Comparison of ENCODE assay signal across 8 mouse cellular contexts in the genomic region with DNA sequence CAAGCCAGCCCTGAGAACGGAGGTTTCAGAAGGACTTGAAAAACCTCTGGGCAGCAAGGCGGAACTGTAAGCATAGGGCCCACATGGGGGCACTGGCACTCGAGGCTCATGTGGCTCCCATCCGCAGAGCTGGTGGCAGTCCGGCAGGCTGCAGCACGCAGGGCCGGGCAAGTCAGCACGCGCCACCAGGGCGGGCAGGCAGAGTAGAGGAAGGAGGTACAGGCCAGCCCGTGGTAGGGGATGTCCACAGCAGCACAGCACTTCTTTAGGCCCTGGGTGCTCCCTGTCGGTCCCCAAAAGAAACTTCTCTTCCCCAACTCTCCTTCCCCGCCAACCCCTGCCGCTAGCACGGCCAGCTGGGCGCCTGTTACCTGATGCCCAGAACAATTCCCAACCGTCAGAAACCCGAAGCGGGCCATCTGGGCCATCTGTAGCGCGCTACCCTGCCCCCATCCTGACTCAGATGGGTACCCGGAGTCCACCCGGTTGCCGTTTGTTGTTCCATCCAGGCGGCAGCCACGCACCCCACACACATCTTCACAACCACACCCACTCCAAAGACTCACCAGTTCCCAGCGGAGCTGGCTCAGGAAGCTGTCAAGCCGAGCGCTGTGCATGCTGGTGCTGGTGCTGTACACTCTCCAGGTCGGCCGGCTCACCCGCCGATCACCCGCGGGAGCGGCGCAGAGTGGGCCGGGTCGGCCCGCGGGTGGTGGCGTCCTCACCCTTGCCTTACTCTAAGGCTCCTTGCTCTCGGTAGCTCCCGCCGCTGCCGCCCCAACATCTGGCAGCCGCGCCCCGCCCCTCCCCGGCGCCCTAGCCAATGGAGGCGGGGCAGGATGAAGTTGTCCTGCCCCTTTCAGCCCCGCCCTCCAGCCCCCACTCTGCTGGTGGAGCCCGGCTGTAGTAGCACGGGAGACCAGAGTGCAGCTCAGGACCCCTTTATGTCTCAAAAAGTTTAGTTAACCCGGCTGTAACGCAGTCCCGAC. TPM values are rescaled to one million over a fixed set of nuclear protein-coding genes. Genes with fewer than 3 reads are reported as not detected.
DNase-seq lines count a peak whose midpoint lies in the region; ATAC-seq and TF ChIP-seq lines count a peak whose summit lies in the region.

A gene (minus strand): TSS at position 749 of the 989 bp plus-strand sequence.

- H3K36me3 ChIP-seq in embryonic facial prominence, embryonic 12.5 days = no peaks in the 10 kb centered on the region
- H3K36me3 ChIP-seq in limb, embryonic 13.5 days = peaks cover 6% of the 10 kb centered on the region; the same call in 1 of the 2 replicates
- no peaks in the 10 kb centered on the region for H3K36me3 ChIP-seq in midbrain, embryonic 14.5 days (ENCODE audit: control insufficient read depth, insufficient read depth, low read length)
- H3K36me3 ChIP-seq in spleen, adult 2 months (ENCODE audit: control insufficient read depth, insufficient read depth, low read length) = peaks cover 12% of the 10 kb centered on the region

- TF ChIP-seq POLR2A in spleen, adult 2 months (IDR thresholded peaks at IDR 0.05; ENCODE audit: low read depth, low read length) = peak; percentile 31

- peak within 1 kb of the TSS; percentile 88 for H3K4me2 ChIP-seq in embryonic facial prominence, embryonic 12.5 days (replicated peaks)
- peak within 1 kb of the TSS; percentile 97 for H3K4me2 ChIP-seq in limb, embryonic 13.5 days (replicated peaks)
- H3K4me2 ChIP-seq in midbrain, embryonic 14.5 days (ENCODE audit: low read length) = peak within 1 kb of the TSS; percentile 75

- TF ChIP-seq CTCF in spleen, adult 2 months (IDR thresholded peaks at IDR 0.05; ENCODE audit: extremely low read depth, insufficient read depth, insufficient read length, insufficient replicate concordance) = no peak

- WGBS in embryonic facial prominence, embryonic 12.5 days = under 1% methylated on average over 58 of the region's 58 CpGs
- under 1% methylated on average over 58 of the region's 58 CpGs for WGBS in limb, embryonic 13.5 days
- under 1% methylated on average over 58 of the region's 58 CpGs for WGBS in midbrain, embryonic 14.5 days
- WGBS in spleen, adult 2 months = 1% methylated on average over 57 of the region's 58 CpGs

- no peaks in the 10 kb centered on the region for H3K9me3 ChIP-seq in embryonic facial prominence, embryonic 12.5 days
- no peaks in the 10 kb centered on the region for H3K9me3 ChIP-seq in limb, embryonic 13.5 days
- H3K9me3 ChIP-seq in midbrain, embryonic 14.5 days (ENCODE audit: control insufficient read depth, low read length) = no peaks in the 10 kb centered on the region

- H3K27me3 ChIP-seq in embryonic facial prominence, embryonic 12.5 days = no peaks in the 10 kb centered on the region
- no peaks in the 10 kb centered on the region for H3K27me3 ChIP-seq in limb, embryonic 13.5 days
- peaks cover 13% of the 10 kb centered on the region; the same call in 1 of the 2 replicates for H3K27me3 ChIP-seq in midbrain, embryonic 14.5 days (ENCODE audit: control insufficient read depth, insufficient read depth, low read length)
- no peaks in the 10 kb centered on the region for H3K27me3 ChIP-seq in spleen, adult 2 months (ENCODE audit: control insufficient read depth, insufficient read depth, low read length)

- peak; percentile 64 for ATAC-seq in embryonic facial prominence, embryonic 12.5 days (ENCODE audit: insufficient number of reproducible peaks, insufficient read depth, low FRiP score, low TSS enrichment)
- ATAC-seq in limb, embryonic 13.5 days (ENCODE audit: low FRiP score, low read depth) = peak; percentile 64
- peak; percentile 84 for ATAC-seq in midbrain, embryonic 14.5 days (ENCODE audit: low FRiP score, low TSS enrichment)

- H3K27ac ChIP-seq in embryonic facial prominence, embryonic 12.5 days = peak within 1 kb of the TSS; percentile 98
- peak within 1 kb of the TSS; percentile 100 for H3K27ac ChIP-seq in limb, embryonic 13.5 days
- H3K27ac ChIP-seq in midbrain, embryonic 14.5 days (replicated peaks; ENCODE audit: low read depth, low read length) = no peak within 1 kb of the TSS
- peak within 1 kb of the TSS; percentile 82 for H3K27ac ChIP-seq in spleen, adult 2 months (ENCODE audit: insufficient read depth, low read length)

- peaks cover 46% of the 10 kb centered on the region for H3K4me1 ChIP-seq in embryonic facial prominence, embryonic 12.5 days
- H3K4me1 ChIP-seq in limb, embryonic 13.5 days = peaks cover 68% of the 10 kb centered on the region
- H3K4me1 ChIP-seq in midbrain, embryonic 14.5 days (ENCODE audit: control insufficient read depth, insufficient read depth, low read length) = 0 out of 2 replicates have a peak, but pooled peaks cover 8% of the 10 kb centered on the region
- peaks cover 34% of the 10 kb centered on the region for H3K4me1 ChIP-seq in spleen, adult 2 months (ENCODE audit: control insufficient read depth, insufficient read depth, insufficient read length)

- DNase-seq in 3134 (ENCODE audit: extremely low read depth, insufficient read length, low spot score) = peak; percentile 93
- DNase-seq in adrenal gland, postnatal 25 days = peak; percentile 92
- peak; percentile 99 for DNase-seq in heart, adult 11 months
- peak; percentile 81 for DNase-seq in kidney, adult 11 months
- peak; percentile 85 for DNase-seq in midbrain, embryonic 14.5 days
- peak; percentile 70 to 90 for DNase-seq in spleen, adult 2 months (ENCODE audit: low read depth in 1 of 2, low spot score in 2 of 2)

- H3K4me3 ChIP-seq in embryonic facial prominence, embryonic 12.5 days = peak within 1 kb of the TSS; percentile 87
- peak within 1 kb of the TSS; percentile 88 for H3K4me3 ChIP-seq in limb, embryonic 13.5 days
- peak within 1 kb of the TSS; percentile 54 for H3K4me3 ChIP-seq in midbrain, embryonic 14.5 days (replicated peaks; ENCODE audit: low read depth, low read length)
- peak within 1 kb of the TSS; percentile 79 for H3K4me3 ChIP-seq in spleen, adult 2 months (ENCODE audit: extremely low read depth, insufficient read depth, insufficient read length)

- peak within 1 kb of the TSS; percentile 88 for H3K9ac ChIP-seq in embryonic facial prominence, embryonic 12.5 days
- H3K9ac ChIP-seq in limb, embryonic 13.5 days = peak within 1 kb of the TSS; percentile 88
- H3K9ac ChIP-seq in midbrain, embryonic 14.5 days (replicated peaks; ENCODE audit: low read length) = peak within 1 kb of the TSS; percentile 62

RNA-seq across cellular contexts. Expression of the gene that starts here (rescaled TPM):
- 5.7 and 6.4 TPM in 2 replicates for total RNA-seq in adrenal gland, postnatal 25 days (2021)
- polyA plus RNA-seq in embryonic facial prominence, embryonic 12.5 days (2016; fragmentation: Nextera tagmentation; extraction: Ambion mirVana) = 97.0 and 98.9 TPM in 2 replicates
- 121 and 131 TPM in 2 replicates for polyA plus RNA-seq in limb, embryonic 13.5 days (2015; fragmentation: Nextera tagmentation; extraction: Ambion mirVana)
- polyA plus RNA-seq in midbrain, embryonic 14.5 days (2014; fragmentation: Nextera tagmentation; extraction: Ambion mirVana) = 12.1 and 13.3 TPM in 2 replicates
- polyA plus RNA-seq in spleen, adult 2 months (2012; rRNA removed) = 19.8 and 25.9 TPM in 2 replicates
